Mouse (Mus musculus): ENCODE measurements around the gene Arhgef7.
"Not testable (repeated sequence)": the region's sequence is repeated elsewhere in the genome, so short reads cannot be mapped to it uniquely, and the experiment has no call there.

Arhgef7 gene

GRCm38 (mm10) chr8:11834200-11834599 lies 106.7 kb downstream of the Arhgef7 start:
- DNase-seq (ENCODE audit: low spot score): no peak

GRCm38 (mm10) chr8:11834691-11835090 lies 107.2 kb downstream of the Arhgef7 start:
- no peak for DNase-seq (ENCODE audit: low spot score)

- DNase-seq (ENCODE audit: low spot score): no peak
Measured at GRCm38 (mm10) chr8:11840174-11840573, 112.7 kb downstream of the Arhgef7 start, which contains the start of gene Tex29. Gene Tex29 (plus strand): TSS chr8:11840474.

DNA sequence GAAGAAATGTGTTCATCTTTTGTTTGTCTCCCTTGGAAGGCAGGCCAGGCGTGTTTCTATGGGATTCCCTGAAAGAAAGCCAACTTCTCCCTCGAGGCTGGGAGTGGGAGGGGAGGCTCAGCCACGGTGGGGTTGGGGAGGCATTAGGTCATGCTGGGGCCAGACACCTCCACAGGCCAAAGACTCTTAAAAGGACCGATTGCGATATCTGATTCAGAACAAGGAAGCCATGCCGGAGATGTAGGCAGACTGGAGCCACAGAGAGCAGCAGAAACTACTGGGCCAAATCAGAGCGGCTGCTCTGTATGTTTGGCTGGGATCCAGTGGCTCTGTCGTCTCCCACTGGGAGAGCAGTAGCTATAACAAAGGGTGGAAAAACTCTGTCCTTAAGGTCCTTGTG lies 114.0 kb downstream of the Arhgef7 start:
- DNase-seq (ENCODE audit: low spot score): no peak

GRCm38 (mm10) chr8:11842757-11843156 lies 115.2 kb downstream of the Arhgef7 start:
- no peak for DNase-seq (ENCODE audit: low spot score)

DNA sequence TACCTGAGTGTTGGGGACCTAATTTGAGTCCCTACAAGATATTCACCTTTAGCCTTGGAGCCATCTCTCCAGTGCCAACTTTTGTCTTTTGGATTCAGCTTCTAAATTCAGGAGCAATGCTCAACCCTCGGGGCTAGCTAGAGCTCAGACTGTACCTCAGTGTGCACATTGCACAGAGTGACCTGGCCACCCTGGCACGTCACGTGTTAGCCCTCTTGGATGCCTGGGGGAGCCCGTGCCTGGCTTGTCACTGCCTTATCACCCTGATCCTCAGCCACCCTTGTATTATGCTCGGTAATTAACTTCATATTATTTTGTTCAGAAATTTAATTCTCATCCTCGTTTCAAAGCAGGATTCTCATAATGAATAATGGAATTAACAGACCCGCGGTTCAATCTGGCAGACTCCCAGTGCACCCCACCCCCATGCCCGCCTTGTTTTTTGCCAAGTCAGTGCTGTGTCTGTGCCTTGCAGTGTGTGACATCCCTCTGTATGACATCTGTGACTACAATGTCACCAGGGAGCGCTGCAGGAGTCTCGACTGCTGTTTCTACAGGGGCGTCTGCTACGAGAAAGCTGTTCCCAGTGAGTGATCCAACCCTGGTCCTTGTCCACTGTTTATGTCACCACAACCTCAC lies 116.3 kb downstream of the Arhgef7 start:
- no peak for DNase-seq (ENCODE audit: low spot score)

- DNase-seq (ENCODE audit: low spot score): no peak
Measured at GRCm38 (mm10) chr8:11844316-11844685, 116.8 kb downstream of the Arhgef7 start.

DNA sequence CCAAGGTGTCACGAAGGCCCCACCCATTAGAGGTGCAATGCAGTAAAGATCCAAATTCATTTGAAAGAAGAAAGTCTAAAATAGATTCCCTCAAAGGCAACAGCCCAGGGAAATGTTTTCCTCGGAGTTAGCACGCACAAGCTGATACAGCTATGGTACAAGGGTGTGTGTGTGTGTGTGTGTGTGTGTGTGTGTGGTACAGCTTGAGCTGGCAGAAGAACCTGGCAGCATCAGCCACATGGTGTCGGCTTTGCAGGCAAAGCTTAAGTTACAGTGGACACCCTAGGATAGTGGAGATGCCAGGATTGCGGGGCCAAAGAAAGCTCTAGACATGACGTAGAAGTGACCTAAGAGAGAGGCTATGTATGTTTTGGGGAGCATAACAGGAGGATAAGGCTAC lies 119.3 kb downstream of the Arhgef7 start:
- no peak for DNase-seq (ENCODE audit: low spot score)

DNA sequence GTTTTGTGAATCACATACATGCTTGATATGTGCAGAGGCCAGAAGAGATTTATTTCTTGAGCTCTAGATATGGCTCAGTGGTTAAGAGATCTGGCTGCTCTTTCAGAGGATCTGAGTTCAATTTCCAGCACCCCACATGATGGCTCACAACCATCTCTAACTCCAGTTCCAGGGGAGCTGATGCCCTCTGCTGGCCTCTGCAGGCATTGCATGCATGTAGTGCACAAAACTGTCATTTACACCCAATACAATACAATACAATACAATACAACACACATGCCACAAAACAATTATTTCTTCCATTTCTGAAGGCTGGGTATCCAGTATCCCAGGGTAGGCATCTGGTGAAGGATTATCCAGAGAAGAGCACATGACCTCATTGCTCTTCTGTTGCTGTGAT lies 140.3 kb downstream of the Arhgef7 start:
- no peak for DNase-seq (ENCODE audit: low spot score)

- not testable (repeated sequence) for DNase-seq (ENCODE audit: low spot score)
Measured at GRCm38 (mm10) chr8:11874227-11874626, 146.7 kb downstream of the Arhgef7 start.

- DNase-seq (ENCODE audit: low spot score): no peak
Measured at GRCm38 (mm10) chr8:11884646-11885045, 157.1 kb downstream of the Arhgef7 start.

Data from retina, embryonic 14.5 days (tissue).